Mouse (Mus musculus) spleen, adult 2 months (tissue): ENCODE data around the gene A130010J15Rik. TPM values are rescaled to one million over a fixed set of nuclear protein-coding genes. Genes with fewer than 3 reads are reported as not detected.

Experiments used
- DNase-seq, 2 experiments: peaks; one replicate each; pipeline versions ENCODE4 v3.0.0 to v3.0.0-alpha.2; 2012 to 2021; ENCODE audit warnings: low spot score in 2 of 2, low read depth in 1 of 2
- H3K27ac ChIP-seq: fragments of 200-500 bp; 2 replicates; pipeline ENCODE4 v1.5.1; 2012; ENCODE audit warnings: low read length, inconsistent platforms; ENCODE audit not compliant: insufficient read depth
- H3K27me3 ChIP-seq: fragments of 200-500 bp; 2 replicates; pipeline ENCODE4 v1.6.1; 2012; ENCODE audit warnings: mild to moderate bottlenecking, moderate library complexity, low read length, inconsistent platforms; ENCODE audit not compliant: control insufficient read depth, insufficient read depth
- H3K36me3 ChIP-seq: fragments of 200-500 bp; 2 replicates; pipeline ENCODE4 v1.6.1; 2012; ENCODE audit warnings: mild to moderate bottlenecking, low read length, inconsistent platforms; ENCODE audit not compliant: control insufficient read depth, insufficient read depth
- H3K4me1 ChIP-seq: fragments of 200-500 bp; 2 replicates; pipeline ENCODE4 v1.6.1; 2011; ENCODE audit warnings: inconsistent platforms; ENCODE audit not compliant: control insufficient read depth, insufficient read depth, insufficient read length
- H3K4me3 ChIP-seq: fragments of 200-500 bp; 2 replicates; pipeline ENCODE4 v1.5.1; 2011; ENCODE audit warnings: mild to moderate bottlenecking, inconsistent platforms; ENCODE audit not compliant: insufficient read depth, insufficient read length; ENCODE audit errors: extremely low read depth
- CTCF ChIP-seq: fragments of 200-500 bp; IDR thresholded peaks from 2 replicates; pipeline ENCODE4 v1.5.1; 2011; ENCODE audit warnings: mild to moderate bottlenecking, inconsistent platforms; ENCODE audit not compliant: insufficient read depth, insufficient read length, insufficient replicate concordance; ENCODE audit errors: extremely low read depth
- POLR2A ChIP-seq: fragments of 200-500 bp; IDR thresholded peaks from 2 replicates; pipeline ENCODE4 v1.6.1; 2011; ENCODE audit warnings: low read depth, low read length, inconsistent platforms
- WGBS: fragments of 180-500 bp; shearing (Covaris S2); methylation state at CpG from one replicate; pipeline ENCODE4 v1.1.7; 2018; 5-methylcytosine and 5-hydroxymethylcytosine counted together
- polyA plus RNA-seq: library from polyadenylated mRNA; depleted of rRNA; stranded (reverse); fragments of >200 nt; gene quantifications from 2 replicates; pipeline ENCODE4 v1.2.3, GENCODE M21; 2012; rRNA removed

A130010J15Rik gene
- polyA plus RNA-seq, 1 experiment, result 1.8 TPM

- no peak for DNase-seq
- Histone ChIP-seq H3K36me3 (peaks cover 1% of the 10 kb centered on the region; the same call in 1 of the 2 replicates), H3K4me3 (no peak overlapping the region), H3K27me3 (no peaks in the 10 kb centered on the region), H3K4me1 (peaks cover 1% of the 10 kb centered on the region; the same call in 1 of the 2 replicates), H3K27ac (no peak overlapping the region)
- WGBS, result 87% methylated on average over 4 of the region's 4 CpGs
- TF ChIP-seq POLR2A (no peak), CTCF (no peak)
Observed at GRCm38 (mm10) chr1:193226114-193226513, 58.3 kb downstream of the A130010J15Rik start.

GRCm38 (mm10) chr1:193226724-193227522 is 59.1 kb downstream of the A130010J15Rik start:
- Histone ChIP-seq H3K27me3 (no peaks in the 10 kb centered on the region), H3K27ac (no peak overlapping the region), H3K4me3 (no peak overlapping the region), H3K36me3 (peaks cover 1% of the 10 kb centered on the region; the same call in 1 of the 2 replicates), H3K4me1 (peaks cover 6% of the 10 kb centered on the region; the same call in 1 of the 2 replicates)
- 51% methylated on average over 7 of the region's 7 CpGs for WGBS
- no peak for DNase-seq
- TF ChIP-seq POLR2A (no peak), CTCF (no peak)

Other genes starting within 250 kb of the A130010J15Rik start
- gene Syt14, start 132.3 kb upstream of the A130010J15Rik start, polyA plus RNA-seq, result 0.05 and 0.08 TPM in 2 replicates
- 17.1 and 17.3 TPM in 2 replicates for gene Diexf, start 37.8 kb upstream of the A130010J15Rik start, polyA plus RNA-seq
- 1.5 and 2.4 TPM in 2 replicates for gene Irf6, start 14.9 kb upstream of the A130010J15Rik start, polyA plus RNA-seq
- gene Traf3ip3, start 33.7 kb downstream of the A130010J15Rik start, polyA plus RNA-seq, result 62.7 and 62.8 TPM in 2 replicates
- gene Lamb3, start 39.7 kb downstream of the A130010J15Rik start, polyA plus RNA-seq, result 3.4 and 4.6 TPM in 2 replicates
- gene Hsd11b1, start 96.0 kb downstream of the A130010J15Rik start, polyA plus RNA-seq, result 32.9 and 33.5 TPM in 2 replicates
- 60.8 and 66.5 TPM in 2 replicates for gene G0s2, start 105.2 kb downstream of the A130010J15Rik start, polyA plus RNA-seq
- 0.12 and 0.26 TPM in 2 replicates for gene Camk1g, start 202.3 kb downstream of the A130010J15Rik start, polyA plus RNA-seq